Mouse (Mus musculus): ENCODE results near the gene Gpc3.

- TF ChIP-seq CTCF (IDR thresholded peaks at IDR 0.05; ENCODE audit: control insufficient read depth, insufficient read depth, insufficient replicate concordance, low read depth, low read length) (no peak), POLR2A (IDR thresholded peaks at IDR 0.05; ENCODE audit: control insufficient read depth, low read depth, low read length) (no peak)
These were observed 269.7 kb downstream of the Gpc3 start for GRCm38 (mm10) chrX:52344018-52344417.

Measured in testis, adult 2 months (tissue).